Mouse (Mus musculus): ENCODE measurements at regions not wholly inside any gene's neighbourhood (a gene's known extent, or its start where the extent isn't known, plus 50 kb on each side); places are given as distances from the start of the nearest gene placed in this dataset.
"Not testable (repeated sequence)": the region's sequence is repeated elsewhere in the genome, so short reads cannot be mapped to it uniquely, and the experiment has no call there.

- Histone ChIP-seq H3K9me3 (ENCODE audit: control insufficient read depth, low read length) (no peaks in the 10 kb centered on the region), H3K9ac (ENCODE audit: low read length) (no peak overlapping the region), H3K4me2 (ENCODE audit: low read depth, low read length, severe bottlenecking) (no peak overlapping the region), H3K27me3 (ENCODE audit: control insufficient read depth, insufficient read depth, low read length) (no peaks in the 10 kb centered on the region), H3K4me3 (ENCODE audit: low read depth, low read length) (no peak overlapping the region), H3K4me1 (replicated peaks; ENCODE audit: control insufficient read depth, insufficient read depth, low read length) (no peaks in the 10 kb centered on the region), H3K27ac (ENCODE audit: low read depth, low read length) (no peak overlapping the region), H3K36me3 (ENCODE audit: control insufficient read depth, insufficient read depth, low read length) (no peaks in the 10 kb centered on the region)
- no peak for ATAC-seq (replicated peaks; ENCODE audit: low FRiP score)
- no peak for DNase-seq (ENCODE audit: low spot score)
- 89% methylated on average over 2 of the region's 2 CpGs for WGBS
Measured at GRCm38 (mm10) chr3:5806947-5807575, 56.5 kb downstream of the Gm8797 start.

- no peak overlapping the region for H3K4me2 ChIP-seq (ENCODE audit: low read depth, low read length, severe bottlenecking)
- DNase-seq (ENCODE audit: low spot score) (no peak), ATAC-seq (replicated peaks; ENCODE audit: low FRiP score) (no peak)
- H3K27me3 ChIP-seq (ENCODE audit: control insufficient read depth, insufficient read depth, low read length) = no peaks in the 10 kb centered on the region
- no peaks in the 10 kb centered on the region for H3K4me1 ChIP-seq (replicated peaks; ENCODE audit: control insufficient read depth, insufficient read depth, low read length)
- no peaks in the 10 kb centered on the region for H3K9me3 ChIP-seq (ENCODE audit: control insufficient read depth, low read length)
- H3K9ac ChIP-seq (ENCODE audit: low read length) = no peak overlapping the region
- no peak overlapping the region for H3K4me3 ChIP-seq (ENCODE audit: low read depth, low read length)
- H3K27ac ChIP-seq (ENCODE audit: low read depth, low read length) = no peak overlapping the region
- 91% methylated on average over 3 of the region's 3 CpGs for WGBS
- no peaks in the 10 kb centered on the region for H3K36me3 ChIP-seq (ENCODE audit: control insufficient read depth, insufficient read depth, low read length)
Measured at GRCm38 (mm10) chr3:5811071-5811590, 60.5 kb downstream of the Gm8797 start.

- 91% methylated on average over 7 of the region's 7 CpGs for WGBS
- H3K4me3 ChIP-seq (ENCODE audit: low read depth, low read length); ATAC-seq (replicated peaks; ENCODE audit: low FRiP score): not testable (repeated sequence)
Measured at GRCm38 (mm10) chr3:5820243-5820642, 69.6 kb downstream of the Gm8797 start.

GRCm38 (mm10) chr3:5860237-5860636 lies 109.6 kb downstream of the Gm8797 start:
- 33% methylated on average over 18 of the region's 20 CpGs for WGBS
- not testable (repeated sequence) for H3K9me3 ChIP-seq (ENCODE audit: control insufficient read depth, low read length); H3K27ac ChIP-seq (ENCODE audit: low read depth, low read length); H3K9ac ChIP-seq (ENCODE audit: low read length); H3K4me1 ChIP-seq (replicated peaks; ENCODE audit: control insufficient read depth, insufficient read depth, low read length); DNase-seq (ENCODE audit: low spot score); H3K36me3 ChIP-seq (ENCODE audit: control insufficient read depth, insufficient read depth, low read length); H3K4me3 ChIP-seq (ENCODE audit: low read depth, low read length); H3K27me3 ChIP-seq (ENCODE audit: control insufficient read depth, insufficient read depth, low read length); H3K4me2 ChIP-seq (ENCODE audit: low read depth, low read length, severe bottlenecking); ATAC-seq (replicated peaks; ENCODE audit: low FRiP score)

More at GRCm38 (mm10) chr3:5820243-5820642, 69.6 kb downstream of the Gm8797 start:
- not testable (repeated sequence) for H3K27ac ChIP-seq (ENCODE audit: low read depth, low read length); H3K36me3 ChIP-seq (ENCODE audit: control insufficient read depth, insufficient read depth, low read length); DNase-seq (ENCODE audit: low spot score); H3K27me3 ChIP-seq (ENCODE audit: control insufficient read depth, insufficient read depth, low read length); H3K9me3 ChIP-seq (ENCODE audit: control insufficient read depth, low read length); H3K4me1 ChIP-seq (replicated peaks; ENCODE audit: control insufficient read depth, insufficient read depth, low read length); H3K9ac ChIP-seq (ENCODE audit: low read length); H3K4me2 ChIP-seq (ENCODE audit: low read depth, low read length, severe bottlenecking)

- Histone ChIP-seq H3K27ac (ENCODE audit: low read depth, low read length) (no peak overlapping the region), H3K4me2 (ENCODE audit: low read depth, low read length, severe bottlenecking) (no peak overlapping the region), H3K9ac (ENCODE audit: low read length) (no peak overlapping the region), H3K27me3 (ENCODE audit: control insufficient read depth, insufficient read depth, low read length) (no peaks in the 10 kb centered on the region), H3K36me3 (ENCODE audit: control insufficient read depth, insufficient read depth, low read length) (no peaks in the 10 kb centered on the region), H3K9me3 (ENCODE audit: control insufficient read depth, low read length) (no peaks in the 10 kb centered on the region), H3K4me1 (replicated peaks; ENCODE audit: control insufficient read depth, insufficient read depth, low read length) (no peaks in the 10 kb centered on the region), H3K4me3 (ENCODE audit: low read depth, low read length) (no peak overlapping the region)
- no peak for ATAC-seq (replicated peaks; ENCODE audit: low FRiP score)
- WGBS = 80% methylated on average over 2 of the region's 2 CpGs
- DNase-seq (ENCODE audit: low spot score) = no peak
Measured at GRCm38 (mm10) chr3:5870407-5870806, 119.8 kb downstream of the Gm8797 start.

- H3K27ac ChIP-seq (ENCODE audit: low read depth, low read length) = no peak overlapping the region
- H3K36me3 ChIP-seq (ENCODE audit: control insufficient read depth, insufficient read depth, low read length) = no peaks in the 10 kb centered on the region
- H3K9ac ChIP-seq (ENCODE audit: low read length) = no peak overlapping the region
- no peak for DNase-seq (ENCODE audit: low spot score)
- H3K27me3 ChIP-seq (ENCODE audit: control insufficient read depth, insufficient read depth, low read length) = no peaks in the 10 kb centered on the region
- no peak overlapping the region for H3K4me3 ChIP-seq (ENCODE audit: low read depth, low read length)
- no peak overlapping the region for H3K4me2 ChIP-seq (ENCODE audit: low read depth, low read length, severe bottlenecking)
- ATAC-seq (replicated peaks; ENCODE audit: low FRiP score) = no peak
- H3K4me1 ChIP-seq (replicated peaks; ENCODE audit: control insufficient read depth, insufficient read depth, low read length) = no peaks in the 10 kb centered on the region
- no peaks in the 10 kb centered on the region for H3K9me3 ChIP-seq (ENCODE audit: control insufficient read depth, low read length)
Measured at GRCm38 (mm10) chr3:5879113-5879512, 128.5 kb downstream of the Gm8797 start.

- WGBS = 85% methylated on average over 1 of the region's 1 CpGs
Measured at GRCm38 (mm10) chr3:5917536-5917935, 166.9 kb downstream of the Gm8797 start.

GRCm38 (mm10) chr3:5950243-5950642 lies 199.6 kb downstream of the Gm8797 start:
- not testable (repeated sequence) for H3K4me1 ChIP-seq (replicated peaks; ENCODE audit: control insufficient read depth, insufficient read depth, low read length); DNase-seq (ENCODE audit: low spot score); H3K27ac ChIP-seq (ENCODE audit: low read depth, low read length); H3K4me2 ChIP-seq (ENCODE audit: low read depth, low read length, severe bottlenecking); H3K27me3 ChIP-seq (ENCODE audit: control insufficient read depth, insufficient read depth, low read length); H3K9me3 ChIP-seq (ENCODE audit: control insufficient read depth, low read length); H3K36me3 ChIP-seq (ENCODE audit: control insufficient read depth, insufficient read depth, low read length); H3K9ac ChIP-seq (ENCODE audit: low read length); H3K4me3 ChIP-seq (ENCODE audit: low read depth, low read length); ATAC-seq (replicated peaks; ENCODE audit: low FRiP score)
- WGBS = 89% methylated on average over 11 of the region's 11 CpGs

More at GRCm38 (mm10) chr3:5917536-5917935, 166.9 kb downstream of the Gm8797 start:
- DNase-seq (ENCODE audit: low spot score) = no peak
- Histone ChIP-seq H3K4me2 (ENCODE audit: low read depth, low read length, severe bottlenecking) (no peak overlapping the region), H3K4me3 (ENCODE audit: low read depth, low read length) (no peak overlapping the region), H3K9me3 (ENCODE audit: control insufficient read depth, low read length) (no peaks in the 10 kb centered on the region), H3K27me3 (ENCODE audit: control insufficient read depth, insufficient read depth, low read length) (no peaks in the 10 kb centered on the region), H3K4me1 (replicated peaks; ENCODE audit: control insufficient read depth, insufficient read depth, low read length) (no peaks in the 10 kb centered on the region), H3K27ac (ENCODE audit: low read depth, low read length) (no peak overlapping the region), H3K9ac (ENCODE audit: low read length) (no peak overlapping the region), H3K36me3 (ENCODE audit: control insufficient read depth, insufficient read depth, low read length) (no peaks in the 10 kb centered on the region)
- no peak for ATAC-seq (replicated peaks; ENCODE audit: low FRiP score)

- not testable (repeated sequence) for H3K27ac ChIP-seq (ENCODE audit: low read depth, low read length); DNase-seq (ENCODE audit: low spot score); H3K27me3 ChIP-seq (ENCODE audit: control insufficient read depth, insufficient read depth, low read length); H3K9me3 ChIP-seq (ENCODE audit: control insufficient read depth, low read length); H3K36me3 ChIP-seq (ENCODE audit: control insufficient read depth, insufficient read depth, low read length); H3K9ac ChIP-seq (ENCODE audit: low read length); ATAC-seq (replicated peaks; ENCODE audit: low FRiP score); H3K4me3 ChIP-seq (ENCODE audit: low read depth, low read length); H3K4me2 ChIP-seq (ENCODE audit: low read depth, low read length, severe bottlenecking); H3K4me1 ChIP-seq (replicated peaks; ENCODE audit: control insufficient read depth, insufficient read depth, low read length)
- WGBS = 83% methylated on average over 5 of the region's 5 CpGs
Measured at GRCm38 (mm10) chr3:5989011-5989645, 238.5 kb downstream of the Gm8797 start.
